Mouse (Mus musculus): ENCODE measurements around the gene Aldh1l2. TPM values are rescaled to one million over a fixed set of nuclear protein-coding genes. Genes with fewer than 3 reads are reported as not detected.
"Not testable (repeated sequence)": the region's sequence is repeated elsewhere in the genome, so short reads cannot be mapped to it uniquely, and the experiment has no call there.

Gene Aldh1l2
- polyA plus RNA-seq (2012; rRNA removed), result 3.0 and 3.1 TPM in 2 replicates

DNA sequence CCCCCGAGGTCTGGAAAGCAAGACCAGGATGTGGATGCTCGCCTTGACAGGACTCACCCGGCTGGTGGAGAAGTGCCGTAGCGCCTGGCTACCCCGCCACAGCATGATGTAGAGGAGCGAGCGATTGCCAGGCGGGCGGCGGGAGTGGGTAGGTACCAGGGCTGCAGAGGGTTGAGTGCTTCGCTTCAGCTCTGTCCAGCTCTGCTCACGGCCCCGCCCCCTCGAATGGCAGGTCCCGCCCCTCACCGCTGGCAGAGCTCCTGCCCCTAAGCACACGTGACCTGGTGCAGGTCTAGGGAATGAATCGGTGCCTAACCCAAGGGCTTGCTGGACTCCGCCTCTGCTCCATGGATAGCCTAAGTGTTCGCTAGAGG, at the start of gene Aldh1l2:
Gene Aldh1l2, minus strand, starts transcription at position 231 of the 374 bp plus-strand sequence.
- DNase-seq (ENCODE audit: low spot score), result peak; percentile 42

DNA sequence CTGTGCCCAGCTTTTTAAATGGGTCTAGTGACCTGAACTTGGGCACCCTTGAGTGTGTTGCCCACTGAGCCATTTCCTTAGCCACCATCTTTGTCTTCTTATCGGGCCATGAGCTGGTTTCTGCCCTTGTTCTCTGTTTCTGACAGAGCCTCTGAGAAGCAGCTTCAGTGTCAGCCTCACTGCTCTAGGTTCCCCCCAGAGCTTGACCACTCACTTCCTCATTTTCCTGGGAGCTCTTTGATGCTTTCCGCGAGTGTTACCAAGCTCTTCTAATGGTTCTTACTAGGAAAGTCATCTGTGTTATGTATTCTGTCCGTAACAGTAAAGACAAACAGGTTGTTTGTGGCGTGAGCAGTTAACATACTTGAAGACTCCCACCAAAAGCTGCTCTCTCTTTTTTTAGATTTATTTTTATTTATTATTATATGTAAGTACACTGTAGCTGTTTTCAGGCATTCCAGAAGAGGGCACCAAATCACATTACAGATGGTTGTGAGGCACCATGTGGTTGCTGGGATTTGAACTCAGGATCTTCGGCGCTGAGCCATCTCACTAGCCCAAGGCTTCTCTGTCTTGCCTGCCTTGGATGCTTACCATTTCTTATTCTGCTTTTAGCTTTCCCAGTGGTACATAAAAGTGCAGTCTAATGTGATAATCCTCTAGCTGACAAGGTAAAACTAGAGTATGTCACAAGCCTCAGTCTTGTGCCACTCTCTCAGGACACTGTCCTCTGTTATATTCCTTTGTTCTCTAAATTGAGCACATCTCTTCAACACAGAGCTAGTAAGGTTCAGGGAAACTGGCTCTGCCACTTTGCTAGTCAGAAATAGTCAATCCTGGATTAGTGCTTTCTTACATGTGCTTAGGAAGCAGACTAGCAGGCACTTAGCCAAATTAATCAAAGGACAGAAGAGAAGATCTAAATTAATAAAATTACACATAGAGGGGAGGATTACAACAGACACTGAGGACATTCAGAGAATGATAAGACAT, 31.8 kb upstream of the Aldh1l2 start:
- DNase-seq (ENCODE audit: low spot score), result no peak

DNA sequence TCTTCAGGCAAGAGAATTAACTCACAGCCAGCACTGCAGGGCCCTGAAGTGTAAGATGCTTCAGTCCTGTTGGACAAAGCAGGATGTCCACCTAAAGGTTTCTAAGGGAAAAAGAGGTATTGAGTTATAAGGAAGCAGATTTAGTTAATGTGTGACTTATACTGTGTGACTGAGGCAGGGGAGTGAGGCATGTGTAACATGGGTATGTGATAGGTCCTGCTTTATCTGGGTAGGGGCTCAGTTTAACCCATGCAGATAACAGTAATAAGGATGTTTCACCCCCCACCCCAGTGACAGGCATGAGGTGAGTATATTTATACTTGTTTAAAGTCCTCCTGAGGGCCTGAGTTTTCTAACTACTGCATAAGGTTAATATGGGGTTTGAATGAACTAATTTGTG, 29.1 kb upstream of the Aldh1l2 start:
- DNase-seq (ENCODE audit: low spot score), result no peak

DNA sequence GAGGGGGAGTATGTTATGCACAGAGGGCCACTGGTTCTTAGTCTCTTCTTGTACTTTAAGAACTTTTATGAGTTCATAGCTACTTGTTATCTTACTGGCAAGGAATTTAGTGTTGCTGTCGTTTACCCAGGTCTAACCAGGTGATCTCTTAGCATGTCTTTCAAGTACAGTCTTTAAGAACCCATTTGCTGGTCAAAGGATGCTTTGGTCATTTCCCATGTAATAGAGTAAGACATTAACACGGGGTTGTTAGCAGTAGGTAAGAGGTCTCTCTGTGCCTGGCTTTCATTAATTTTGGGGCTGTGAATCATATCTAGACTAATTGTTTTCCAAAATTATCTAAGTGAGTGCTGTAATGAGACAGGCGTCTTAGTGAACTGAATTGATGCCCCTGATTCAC, 11.4 kb upstream of the Aldh1l2 start:
- DNase-seq (ENCODE audit: low spot score), result no peak

DNA sequence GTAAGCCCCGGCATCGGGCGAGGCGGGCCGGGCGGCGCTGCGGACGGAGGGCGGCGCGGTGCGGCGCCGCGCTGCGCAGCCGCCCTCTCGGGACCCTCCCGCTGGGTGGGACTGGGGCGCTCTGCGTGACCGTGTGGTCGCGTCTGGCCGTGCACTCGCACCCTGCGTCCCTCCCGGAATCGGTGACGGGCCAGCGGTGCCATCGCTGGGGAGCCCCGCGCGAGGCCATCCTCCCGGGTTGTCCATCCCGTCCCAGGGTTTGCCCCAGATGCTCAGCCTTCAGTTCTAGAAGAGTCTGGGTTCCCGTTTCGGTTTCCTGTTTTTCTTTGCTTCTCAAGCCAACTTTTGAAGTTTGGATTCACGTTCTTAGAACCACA, 10.2 kb upstream of the Aldh1l2 start:
- DNase-seq (ENCODE audit: low spot score), result no peak

DNA sequence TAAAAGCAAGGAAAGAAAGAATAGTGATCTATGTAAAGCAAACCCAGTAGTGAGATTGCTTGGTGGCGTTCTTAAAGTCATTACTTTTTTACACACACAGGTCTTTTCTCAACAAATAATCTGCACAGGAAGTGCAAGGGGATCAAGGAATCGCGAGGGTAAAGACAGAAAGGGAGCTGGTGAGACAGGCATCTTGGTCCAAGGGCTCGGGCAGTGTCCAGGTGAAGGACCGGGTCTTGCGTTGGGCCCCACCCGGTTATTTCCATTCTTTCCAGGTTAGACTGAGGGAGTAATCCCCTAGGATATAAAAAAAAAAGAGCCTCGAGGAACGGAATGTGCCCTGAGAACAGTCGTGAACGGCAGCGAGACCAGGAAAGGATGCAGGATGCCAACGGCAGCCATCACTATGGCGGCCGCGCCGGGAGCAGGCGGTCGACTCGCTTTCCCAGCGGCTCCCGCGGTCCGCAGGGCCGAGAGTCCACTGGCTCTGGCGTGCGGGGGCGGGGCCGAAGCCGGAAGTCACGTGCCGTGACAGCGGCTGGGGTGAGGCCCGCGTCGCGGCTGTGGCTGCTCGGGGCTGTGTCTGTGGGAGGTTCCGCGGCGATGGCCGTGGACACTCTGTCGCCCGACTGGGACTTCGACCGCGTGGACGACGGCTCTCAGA, 9.6 kb upstream of the Aldh1l2 start, which contains the start of gene Washc4:
Gene Washc4, plus strand, starts transcription at position 314 of the 664 bp plus-strand sequence.
- DNase-seq (ENCODE audit: low spot score), result peak; percentile 97

DNA sequence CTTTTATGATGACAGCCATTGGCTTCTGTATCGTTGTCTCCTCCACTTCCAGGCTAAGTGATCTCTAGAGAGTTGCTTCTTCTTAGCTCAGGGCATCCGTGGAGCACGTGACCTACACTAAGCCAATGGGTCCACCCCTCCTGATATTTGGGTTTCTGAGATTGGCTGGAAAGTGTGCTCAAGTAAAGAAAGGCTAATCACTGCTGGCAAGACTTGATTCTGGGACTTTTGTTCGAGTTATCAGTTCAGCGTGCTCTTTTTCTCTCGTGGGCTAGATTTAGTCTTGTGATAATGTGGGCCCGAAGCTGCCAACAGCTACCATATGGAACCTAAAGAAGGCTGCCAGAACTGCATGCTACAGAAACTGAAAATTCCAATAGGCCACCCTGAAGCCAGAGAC, 8.3 kb upstream of the Aldh1l2 start:
- DNase-seq (ENCODE audit: low spot score), result no peak

DNA sequence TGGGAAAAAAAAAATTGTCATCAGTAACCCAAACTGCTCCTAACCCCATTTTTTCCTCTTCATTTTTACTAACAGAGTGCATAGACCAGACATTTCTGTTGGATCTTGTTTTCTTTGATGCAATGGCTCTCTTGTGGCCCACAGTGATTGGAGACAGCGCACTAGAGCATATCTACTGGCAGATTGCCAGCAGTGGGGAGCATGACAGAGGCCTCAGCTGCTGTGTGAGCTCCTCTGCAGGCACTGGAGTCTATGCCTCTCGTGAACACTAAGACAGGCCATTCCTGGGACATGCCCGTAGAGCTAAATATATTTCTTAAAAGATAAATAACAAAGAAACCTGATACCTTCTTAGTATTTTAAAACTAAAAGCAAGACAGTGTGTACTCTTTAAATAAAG, 6.2 kb upstream of the Aldh1l2 start:
- DNase-seq (ENCODE audit: low spot score), result no peak

DNA sequence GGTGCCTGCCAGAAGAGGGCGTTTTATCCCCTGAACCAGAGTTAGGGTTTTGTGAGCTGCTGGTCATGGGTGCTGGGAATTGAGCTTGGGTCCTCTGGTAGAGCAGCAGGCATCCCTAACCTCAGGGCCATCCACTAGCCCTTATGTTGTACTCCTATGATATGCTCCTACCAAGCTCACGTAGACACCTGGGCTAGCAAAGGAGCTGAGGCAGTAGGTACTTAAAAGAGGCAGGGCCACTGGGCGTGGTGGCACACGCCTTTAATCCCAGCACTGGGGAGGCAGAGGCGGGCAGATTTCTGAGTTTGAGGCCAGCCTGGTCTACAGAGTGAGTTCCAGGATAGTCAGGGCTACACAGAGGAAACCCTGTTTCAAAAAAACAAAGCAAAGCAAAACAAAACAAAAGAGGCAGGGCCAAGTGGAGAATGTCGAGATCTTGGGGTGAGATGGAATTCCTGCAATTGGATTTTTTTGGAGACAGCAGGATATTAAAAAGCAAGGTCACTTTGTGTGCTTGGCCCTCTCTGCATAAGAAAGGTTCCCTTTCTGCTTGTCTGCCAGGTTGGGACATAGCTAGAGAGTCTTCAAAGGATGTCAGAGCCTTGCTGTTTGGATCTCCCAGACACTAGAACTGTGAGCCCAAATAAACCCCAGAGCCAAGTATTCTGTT, 5.5 kb upstream of the Aldh1l2 start:
- no peak for DNase-seq (ENCODE audit: low spot score)

DNA sequence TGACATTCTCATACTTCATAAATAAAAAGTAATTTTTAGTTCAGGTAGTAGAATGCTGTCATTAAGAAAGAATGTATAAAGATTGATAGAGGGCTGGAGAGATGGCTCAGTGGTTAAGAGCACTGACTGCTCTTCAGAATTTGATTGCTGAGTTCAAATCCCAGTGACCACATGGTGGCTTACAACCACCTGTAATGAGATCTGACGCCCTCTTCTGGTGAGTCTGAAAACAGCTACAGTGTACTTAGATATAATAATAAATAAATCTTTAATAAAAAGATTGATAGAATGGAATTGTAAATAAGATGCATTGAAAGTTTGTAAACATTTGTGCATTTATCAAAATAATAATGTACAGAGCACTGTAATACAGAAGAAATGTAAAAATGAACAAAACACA, 2.5 kb upstream of the Aldh1l2 start:
- DNase-seq (ENCODE audit: low spot score), result no peak

DNA sequence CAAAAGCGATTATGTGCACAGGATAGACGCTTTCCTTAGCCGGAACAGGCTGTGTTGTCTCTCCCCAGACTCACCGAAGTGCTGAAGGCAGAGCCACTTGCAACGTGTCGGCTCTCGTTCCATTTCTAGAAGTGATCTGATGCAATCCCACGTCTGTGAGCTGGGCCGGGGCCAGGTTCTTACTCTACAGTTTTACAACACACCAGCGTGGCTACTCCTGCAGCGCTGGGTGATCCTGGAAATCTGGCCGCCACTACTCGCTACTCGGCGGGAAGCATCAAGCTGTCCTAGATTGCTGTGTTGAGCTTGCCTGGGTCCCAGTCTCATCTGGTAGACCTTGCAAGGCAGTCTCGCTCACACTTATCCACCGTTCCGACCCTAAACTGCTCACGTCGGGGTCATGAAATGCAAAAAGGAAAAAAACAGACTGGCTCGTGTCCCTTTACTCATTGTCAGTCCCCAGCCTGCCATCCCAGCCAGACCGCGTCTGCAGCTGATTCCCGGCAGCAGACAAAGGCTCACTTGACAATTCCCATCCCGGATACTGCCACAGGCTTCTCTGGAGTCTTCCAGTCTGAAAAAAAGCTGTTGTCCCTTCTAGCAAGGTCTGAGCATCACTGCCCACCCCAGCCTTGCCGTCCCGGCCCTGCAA, 556 bp downstream of the Aldh1l2 start:
- DNase-seq (ENCODE audit: low spot score), result peak; percentile 33

DNA sequence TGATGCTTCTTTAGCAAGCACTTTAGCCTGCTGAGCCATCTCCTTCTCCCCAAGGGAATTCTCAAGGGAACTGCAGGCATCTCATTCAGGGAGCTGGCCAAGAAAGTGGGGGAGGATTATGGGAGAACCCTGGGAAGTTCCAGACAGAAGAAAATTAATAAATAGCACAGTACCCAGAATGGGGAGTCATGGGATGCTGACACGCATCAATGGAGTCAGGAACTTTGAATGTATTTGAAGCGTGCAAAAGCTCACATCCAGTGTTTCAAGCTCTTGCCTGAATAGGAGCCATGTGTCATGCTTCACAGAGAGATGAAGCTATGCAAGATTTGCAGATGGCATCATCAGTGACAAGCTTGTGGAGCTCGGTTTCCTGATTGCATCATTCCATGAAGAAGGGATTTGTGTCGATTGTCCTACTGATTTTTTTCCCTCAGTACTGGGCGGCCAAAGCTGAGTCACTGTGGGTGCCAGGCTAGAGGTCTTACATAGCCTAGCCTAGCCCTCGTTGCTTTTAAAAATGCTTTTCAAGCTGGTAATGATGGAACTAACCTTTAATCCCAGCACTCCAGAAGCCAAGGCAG, 3.5 kb downstream of the Aldh1l2 start:
- DNase-seq (ENCODE audit: low spot score), result no peak

DNA sequence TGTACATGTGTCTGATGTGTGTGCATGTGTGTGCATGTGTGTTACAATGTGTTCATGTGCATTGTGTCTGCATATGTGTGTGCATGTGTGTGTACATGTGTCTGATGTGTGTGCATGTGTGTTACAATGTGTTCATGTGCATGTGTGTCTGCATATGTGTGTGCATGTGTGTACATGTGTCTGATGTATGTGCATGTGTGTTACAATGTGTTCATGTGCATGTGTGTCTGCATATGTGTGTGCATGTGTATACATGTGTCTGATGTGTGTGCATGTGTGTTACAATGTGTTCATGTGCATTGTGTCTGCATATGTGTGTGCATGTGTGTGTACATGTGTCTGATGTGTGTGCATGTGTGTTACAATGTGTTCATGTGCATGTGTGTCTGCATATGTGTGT, 9.7 kb downstream of the Aldh1l2 start:
- not testable (repeated sequence) for DNase-seq (ENCODE audit: low spot score)

DNA sequence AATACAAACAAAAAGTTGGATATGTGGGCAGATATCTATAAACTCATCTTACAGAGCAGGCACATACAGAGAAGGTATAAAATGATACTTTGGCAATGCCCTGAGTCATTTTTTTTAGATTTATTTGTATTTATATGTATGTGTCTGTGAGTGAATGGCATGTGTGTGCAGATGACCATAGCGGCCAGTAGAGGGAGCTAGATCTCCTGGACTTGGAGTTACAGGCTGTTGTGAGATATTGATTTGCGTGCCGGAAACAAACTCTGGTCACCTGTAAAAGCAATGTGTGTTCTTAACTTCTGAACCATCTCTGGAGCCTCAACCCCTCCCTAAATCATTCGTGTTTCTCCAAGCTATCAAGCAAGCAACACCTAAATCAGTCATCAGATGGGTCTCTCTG, 12.9 kb downstream of the Aldh1l2 start:
- DNase-seq (ENCODE audit: low spot score), result no peak

DNA sequence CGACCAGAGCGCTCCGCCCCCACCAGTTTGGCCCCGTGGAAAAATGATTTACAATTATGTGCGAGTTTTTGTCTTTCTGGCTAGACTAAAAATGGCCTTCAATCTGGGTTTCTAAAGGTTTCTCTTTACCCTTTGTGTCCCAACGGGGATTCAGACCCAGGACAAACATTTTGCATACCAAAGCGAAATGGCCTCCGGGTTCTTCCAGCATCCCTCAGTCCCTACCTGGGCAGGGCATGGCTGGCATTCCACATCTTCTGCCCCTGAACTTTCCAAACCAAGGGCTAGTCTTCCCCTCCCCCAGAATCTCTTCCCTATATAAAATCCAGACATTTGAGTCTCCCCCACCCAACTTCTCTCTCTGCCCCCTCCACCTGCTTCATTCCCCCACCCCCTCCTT, 20.2 kb downstream of the Aldh1l2 start:
- DNase-seq (ENCODE audit: low spot score), result no peak

DNA sequence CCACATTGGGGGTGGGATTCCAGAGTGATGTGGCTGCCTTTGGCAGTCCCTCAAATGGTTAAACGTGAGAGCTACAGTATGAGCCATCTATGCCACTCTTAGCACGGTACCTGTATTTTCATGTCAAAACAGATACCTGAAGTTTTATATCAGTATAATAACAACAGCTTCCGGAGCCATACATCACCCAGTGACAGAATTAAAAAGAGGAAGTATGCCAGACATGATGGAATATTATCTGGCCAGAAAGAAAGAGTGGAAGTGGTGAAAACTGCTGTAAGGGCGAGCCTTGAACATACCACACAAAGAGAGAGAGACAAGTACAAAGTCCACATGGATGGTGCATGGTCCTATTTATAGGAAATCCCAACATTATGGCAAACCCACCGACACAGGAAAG, 22.6 kb downstream of the Aldh1l2 start:
- DNase-seq (ENCODE audit: low spot score), result no peak

DNA sequence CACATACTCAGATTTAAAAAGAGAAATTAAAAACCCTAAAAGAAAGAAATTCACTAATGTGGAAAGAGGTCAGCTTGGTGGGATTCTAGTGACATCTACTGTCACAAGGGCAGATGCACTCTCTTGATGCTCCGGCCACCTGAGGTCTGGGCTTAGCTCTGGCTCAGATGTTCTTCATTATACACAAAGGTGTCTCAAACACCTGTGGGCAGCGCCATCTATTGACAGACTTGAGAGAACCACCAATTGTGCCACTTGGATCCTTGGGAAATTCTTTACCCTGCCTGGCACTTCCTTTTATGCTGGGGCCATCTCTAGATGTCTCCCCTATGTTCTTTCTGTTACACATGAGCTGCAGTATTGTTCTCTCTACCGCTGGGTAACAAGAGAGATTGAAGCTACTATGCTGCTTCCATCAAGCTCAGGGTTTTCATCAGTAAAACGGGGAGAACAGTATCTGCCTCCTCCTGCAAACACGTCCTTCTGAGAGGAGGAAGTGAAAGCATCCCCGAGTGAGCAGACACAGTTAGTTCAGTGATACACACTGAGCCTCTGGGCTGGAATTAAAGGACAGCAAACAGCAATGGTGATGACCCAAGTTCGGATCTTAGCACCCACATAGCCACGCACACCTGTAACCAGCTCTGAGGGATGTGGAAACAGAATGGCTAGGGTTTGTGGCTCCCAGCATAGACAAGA, 24.8 kb downstream of the Aldh1l2 start:
- DNase-seq (ENCODE audit: low spot score), result no peak

DNA sequence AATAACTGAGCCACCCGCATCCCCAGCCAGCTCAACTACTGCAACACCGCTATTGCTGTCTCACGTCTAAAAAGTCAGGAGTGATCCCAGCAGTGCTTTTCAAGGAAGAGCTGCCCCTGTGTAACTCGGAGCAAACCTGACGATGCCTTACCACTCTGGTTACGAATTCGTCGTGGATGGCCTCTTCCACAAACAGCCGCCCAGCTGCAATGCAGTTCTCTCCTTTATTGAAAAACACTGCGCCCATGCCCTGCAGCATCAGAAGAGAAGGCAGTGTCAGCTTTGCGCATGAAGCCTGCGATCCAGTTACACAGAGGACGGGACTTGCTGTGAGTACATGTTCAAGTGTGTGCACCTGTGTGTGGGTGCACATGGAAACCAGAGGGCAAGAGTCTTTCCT, 36.6 kb downstream of the Aldh1l2 start:
- no peak for DNase-seq (ENCODE audit: low spot score)

DNA sequence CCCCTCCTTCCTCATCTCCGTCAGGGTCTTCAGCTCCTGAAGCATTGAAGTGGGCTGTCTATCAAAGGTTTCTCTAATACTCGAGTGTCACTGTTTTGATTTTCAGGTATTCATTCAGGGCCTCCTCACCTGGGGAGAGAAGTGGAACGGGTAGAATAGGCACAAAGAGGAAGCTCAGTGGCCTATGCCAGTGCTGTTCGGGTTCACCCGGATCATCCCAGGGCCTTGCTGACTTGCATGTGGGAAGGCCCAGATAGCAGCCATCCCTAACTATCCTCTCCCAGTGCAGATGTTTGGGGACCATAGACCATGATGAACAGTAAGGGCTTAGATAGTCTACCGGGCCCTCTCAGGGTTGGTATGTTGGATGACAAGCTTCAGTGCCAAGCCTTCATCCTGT, 43.4 kb downstream of the Aldh1l2 start:
- DNase-seq (ENCODE audit: low spot score), result no peak

DNA sequence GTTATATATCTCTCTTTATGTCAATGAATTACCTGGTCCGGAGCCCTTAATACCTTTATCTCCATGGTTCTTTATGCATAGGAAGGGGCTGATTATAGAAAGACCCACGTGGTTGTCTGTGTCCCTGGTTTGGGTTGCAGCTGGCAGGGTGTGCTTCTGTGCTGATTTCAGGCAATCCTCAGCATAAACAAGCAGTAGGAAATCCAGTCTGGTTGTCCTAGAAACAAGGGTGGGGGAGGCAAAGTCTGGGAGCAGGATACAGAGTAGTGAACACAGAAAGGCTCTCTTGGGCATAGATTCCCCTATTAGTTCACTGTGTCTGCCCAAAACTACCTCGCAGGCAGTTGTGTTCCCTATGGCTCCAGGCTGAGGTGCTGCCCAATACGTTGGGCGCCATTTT, 56.7 kb downstream of the Aldh1l2 start:
- no peak for DNase-seq (ENCODE audit: low spot score)

DNA sequence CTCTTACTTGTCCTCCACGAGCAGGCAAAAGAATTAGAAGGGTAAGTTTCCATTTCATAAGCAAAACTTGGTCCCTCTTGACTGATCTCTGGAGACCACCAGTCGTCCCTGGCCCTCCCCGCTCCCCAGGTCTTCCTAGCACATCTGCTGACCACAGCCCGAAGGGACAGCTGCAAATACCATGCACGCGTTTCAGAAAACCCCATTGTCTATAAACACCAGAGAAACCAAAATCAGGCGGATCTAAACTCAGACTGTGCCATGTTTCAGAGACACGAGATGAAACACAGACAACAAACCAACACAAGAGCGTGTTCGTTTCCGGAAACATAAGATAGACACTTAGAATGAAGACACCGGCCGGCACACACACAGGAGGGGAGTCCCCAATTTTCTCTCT, 58.7 kb downstream of the Aldh1l2 start:
- no peak for DNase-seq (ENCODE audit: low spot score)
